Mouse (Mus musculus) thymus, postnatal 25 days (tissue): ENCODE data around the gene Ptpn11.

Experiments used
- DNase-seq: peaks from one replicate; pipeline ENCODE4 v3.0.0; 2022

Ptpn11 gene

DNA sequence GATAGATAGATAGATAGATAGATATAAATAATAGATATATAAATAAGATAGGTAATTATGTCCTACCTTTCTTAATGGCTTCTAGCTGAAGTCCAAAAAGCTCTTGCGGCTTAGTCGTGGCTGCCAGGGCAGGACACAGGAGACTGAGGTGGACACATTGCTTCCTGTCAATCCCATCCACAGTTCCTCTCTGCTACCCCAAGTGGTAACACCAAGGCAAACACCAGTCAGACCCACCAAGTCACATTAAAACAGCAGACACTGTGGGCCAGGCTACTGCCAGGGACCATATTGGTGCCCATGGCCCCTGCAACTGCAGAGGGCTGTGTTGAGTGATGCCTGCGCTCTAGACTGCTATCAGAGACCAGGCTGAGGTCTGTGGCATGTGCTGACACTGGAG lies 69.2 kb downstream of the Ptpn11 start:
- DNase-seq, result no peak

DNA sequence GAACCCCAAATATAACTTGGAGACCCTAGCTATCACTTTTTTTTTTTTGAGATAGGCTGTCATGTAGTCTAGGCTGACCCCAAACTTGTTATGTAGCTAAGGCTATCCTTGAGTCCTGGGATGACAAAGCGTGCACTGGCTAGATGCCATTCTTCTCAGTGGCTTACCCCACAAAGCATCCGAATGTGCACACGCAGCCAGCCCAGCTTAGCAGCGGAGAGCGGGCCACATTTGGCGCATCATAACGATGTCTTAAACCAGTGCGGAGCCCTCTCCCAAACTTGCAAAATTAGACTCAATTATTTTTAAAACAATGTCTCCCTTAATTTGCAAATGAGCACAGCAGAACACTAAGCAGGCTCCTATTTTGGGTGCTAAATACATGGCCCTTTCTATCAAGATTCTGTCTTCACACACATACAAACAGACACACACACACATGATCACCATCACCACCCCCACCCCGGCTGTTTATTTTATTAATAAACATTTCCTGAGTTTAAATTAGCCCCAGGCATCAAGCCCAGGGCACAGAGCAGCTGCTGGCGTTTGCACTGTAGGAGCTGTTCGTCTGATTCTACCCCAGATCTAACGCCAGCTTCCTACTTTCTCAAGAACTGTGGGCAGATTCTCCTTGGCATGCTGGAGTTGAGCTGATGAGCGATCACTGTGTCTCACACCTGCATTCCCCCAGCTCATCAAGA lies 71.7 kb downstream of the Ptpn11 start:
- DNase-seq, result no peak

DNA sequence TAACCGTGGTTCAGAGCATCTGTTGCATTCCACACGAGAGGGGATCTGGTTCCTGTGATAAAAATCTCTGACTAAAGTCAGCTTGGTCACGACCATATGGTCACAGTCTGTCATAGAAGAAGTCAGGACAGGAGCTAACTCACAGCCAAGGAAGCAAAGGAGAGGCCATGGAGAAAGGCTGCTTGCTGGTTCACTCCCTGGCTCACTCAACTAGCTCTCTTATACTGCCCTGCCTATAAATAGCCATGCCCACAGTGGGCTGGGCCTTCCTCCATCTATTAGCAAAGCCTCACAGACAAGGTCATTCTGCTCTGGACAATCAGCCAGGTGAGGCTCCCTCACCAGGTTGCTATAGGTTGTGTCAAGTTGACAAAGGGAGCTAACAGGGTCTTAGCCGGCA lies 72.9 kb downstream of the Ptpn11 start:
- DNase-seq, result no peak

DNA sequence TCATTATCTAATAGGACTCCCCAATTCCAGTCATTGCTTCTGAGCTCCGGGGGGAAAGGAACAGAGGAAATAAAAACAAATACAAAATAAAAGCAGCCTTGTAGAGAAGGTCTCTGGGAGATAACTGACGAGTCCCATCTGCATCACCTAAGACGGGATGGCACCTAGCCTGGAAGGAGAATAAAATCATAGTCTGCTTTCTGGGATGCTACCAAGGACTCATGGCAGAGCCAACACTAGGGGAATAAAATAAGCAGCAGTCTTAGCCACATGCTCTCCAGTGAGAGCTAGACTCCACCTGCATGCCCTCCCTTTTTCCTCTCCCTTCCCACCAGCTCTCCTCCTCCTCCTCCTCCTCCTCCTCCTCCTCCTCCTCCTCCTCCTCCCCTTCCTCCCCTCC lies 74.3 kb downstream of the Ptpn11 start:
- no peak for DNase-seq

DNA sequence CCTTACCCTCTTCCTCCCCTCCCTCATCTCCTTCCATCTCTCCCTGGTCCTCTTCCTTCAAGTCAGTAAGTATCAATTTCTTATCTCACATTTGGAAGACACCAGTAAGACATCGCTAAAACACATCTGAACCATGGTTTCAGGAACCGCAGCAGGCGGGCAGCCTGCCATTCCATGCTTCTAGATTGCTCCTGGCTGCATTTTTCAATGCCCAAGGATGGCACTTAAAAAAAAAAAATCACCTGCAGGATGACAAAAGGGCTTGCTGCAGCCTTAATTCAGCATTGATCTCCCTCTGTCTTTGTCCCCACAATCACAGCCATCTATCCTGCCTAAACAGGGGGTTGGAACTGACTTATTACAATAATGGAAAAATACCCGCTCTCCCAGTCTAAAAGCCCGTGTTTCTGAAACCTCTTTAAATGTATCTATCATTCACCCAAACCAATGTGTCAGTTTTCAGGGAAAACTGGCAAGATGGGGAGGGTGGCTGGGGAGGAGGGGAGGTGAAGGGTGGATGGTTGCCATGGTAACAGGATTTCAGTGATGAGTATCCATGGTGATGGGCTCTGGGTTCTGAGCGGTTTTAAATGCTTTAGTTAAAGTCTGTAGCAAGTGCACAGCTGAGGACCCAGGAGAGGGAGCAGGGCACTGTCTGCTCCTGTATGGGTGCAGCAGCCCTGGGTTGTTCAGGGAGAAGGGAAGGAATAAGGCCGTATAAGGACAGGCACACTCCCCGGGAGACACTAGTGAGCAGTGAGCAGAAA lies 75.6 kb downstream of the Ptpn11 start:
- DNase-seq, result no peak

DNA sequence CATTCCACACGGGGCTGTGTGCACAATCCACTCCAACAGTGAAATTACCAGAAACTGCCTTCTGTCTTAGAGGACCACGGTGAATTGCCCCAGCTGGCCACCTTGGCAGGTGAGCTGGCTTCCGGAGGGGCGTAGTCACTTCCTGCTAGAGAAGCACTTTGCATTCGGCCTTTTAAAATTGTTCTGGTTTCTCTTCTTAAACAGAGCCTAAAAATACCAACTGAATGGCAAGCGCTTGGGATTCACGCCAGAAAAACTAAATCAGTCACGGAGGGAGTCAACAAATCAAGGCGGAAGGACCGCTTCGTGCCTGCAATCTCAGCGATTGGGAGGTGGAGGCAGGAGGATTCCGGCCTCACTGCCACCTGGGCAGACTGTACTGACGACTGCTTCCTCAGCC lies 77.0 kb downstream of the Ptpn11 start:
- peak; percentile 14 for DNase-seq

DNA sequence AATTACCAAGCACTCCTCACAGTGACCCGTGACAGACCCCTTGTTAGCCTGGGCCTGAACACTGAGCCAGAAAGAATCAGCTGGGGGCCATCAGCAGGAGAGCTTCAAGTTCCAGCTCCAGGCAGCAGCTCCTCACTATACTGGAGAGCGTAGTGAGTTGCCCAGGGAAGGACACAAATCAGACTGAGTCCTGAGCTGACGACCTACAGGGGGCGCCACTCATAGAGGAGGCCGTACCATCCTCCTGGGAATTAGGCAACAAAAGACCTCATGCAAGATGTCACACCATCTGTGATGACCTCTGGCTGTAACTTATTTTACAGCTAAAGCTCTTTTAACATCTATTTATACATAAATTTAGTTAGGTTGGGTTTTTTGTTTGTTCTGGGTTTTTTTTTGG lies 78.8 kb downstream of the Ptpn11 start:
- no peak for DNase-seq

DNA sequence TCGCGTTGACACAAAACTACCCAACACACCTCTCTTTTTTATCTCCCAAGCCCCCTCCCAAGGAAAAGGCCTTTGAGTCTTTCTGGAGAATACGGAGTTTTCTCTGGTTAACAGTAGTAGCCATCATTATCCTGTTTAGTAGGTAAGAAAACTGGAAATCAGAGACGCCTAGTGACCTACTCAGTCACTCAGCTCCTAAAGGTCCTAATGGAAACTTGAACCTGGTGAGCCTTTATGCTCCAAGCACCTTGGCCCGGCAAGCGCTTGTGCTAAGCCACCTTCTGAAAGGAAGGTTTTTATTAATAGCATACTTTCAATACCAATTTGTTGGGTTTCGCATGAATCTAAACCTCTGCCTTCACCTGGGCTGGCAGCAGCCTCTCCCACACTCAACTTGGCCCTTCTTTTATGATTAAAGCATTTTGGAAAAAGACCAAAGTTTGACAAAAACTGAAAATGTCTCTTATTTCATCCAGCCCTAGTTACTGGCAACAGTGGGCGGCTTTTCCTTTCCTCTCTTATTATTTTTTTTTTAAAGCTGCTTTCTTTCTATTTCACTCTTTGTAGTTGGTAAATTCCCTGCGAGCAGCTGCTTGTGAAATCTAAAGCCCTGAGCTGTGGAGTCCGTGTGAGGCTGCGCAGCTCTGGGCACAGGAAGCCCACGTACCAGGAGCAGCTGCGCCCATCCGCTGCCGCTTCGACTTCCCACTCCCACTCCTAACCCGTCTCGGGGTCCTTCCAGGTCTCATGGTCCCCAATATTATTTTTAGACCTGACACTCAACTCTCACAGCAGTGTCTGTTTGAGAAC lies 79.9 kb downstream of the Ptpn11 start:
- DNase-seq, result peak; percentile 21

DNA sequence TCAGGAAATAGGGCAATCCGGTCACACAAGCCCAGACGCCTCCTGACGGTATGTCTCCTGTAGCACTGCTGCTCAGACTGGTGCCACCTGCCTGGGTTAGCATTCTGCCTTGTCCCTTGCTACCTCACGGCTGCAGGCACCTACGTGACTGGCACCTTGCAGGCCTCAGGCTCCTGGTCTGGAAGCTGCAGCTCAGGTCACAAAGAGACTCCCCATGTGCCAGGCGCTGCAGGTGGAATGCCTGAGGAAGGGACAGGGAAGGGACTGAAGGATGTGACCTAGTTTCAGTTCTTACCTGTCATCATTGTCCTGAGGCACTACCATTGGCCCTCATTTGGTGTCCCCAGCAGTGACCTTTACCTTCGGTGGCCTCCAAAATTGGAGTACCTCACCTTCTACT lies 82.0 kb downstream of the Ptpn11 start:
- no peak for DNase-seq

DNA sequence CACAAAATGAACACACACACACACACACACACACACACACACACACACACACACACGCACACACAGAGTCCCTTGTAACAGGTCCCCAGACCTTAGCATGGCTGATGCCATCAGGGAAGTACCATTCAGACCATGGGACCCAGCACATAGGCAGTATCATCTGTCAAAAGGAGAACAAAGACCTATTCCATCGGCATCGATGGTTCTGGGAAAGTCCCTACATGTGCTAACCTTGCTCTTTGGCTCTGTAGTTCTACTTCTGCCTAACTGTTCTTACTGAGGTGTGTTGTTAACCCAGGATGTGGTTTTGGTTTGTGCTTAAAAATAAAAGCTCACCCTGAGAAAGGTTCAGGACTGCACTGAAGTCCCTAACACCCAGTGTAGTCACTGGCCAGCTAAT lies 84.3 kb downstream of the Ptpn11 start:
- peak; percentile 36 for DNase-seq

DNA sequence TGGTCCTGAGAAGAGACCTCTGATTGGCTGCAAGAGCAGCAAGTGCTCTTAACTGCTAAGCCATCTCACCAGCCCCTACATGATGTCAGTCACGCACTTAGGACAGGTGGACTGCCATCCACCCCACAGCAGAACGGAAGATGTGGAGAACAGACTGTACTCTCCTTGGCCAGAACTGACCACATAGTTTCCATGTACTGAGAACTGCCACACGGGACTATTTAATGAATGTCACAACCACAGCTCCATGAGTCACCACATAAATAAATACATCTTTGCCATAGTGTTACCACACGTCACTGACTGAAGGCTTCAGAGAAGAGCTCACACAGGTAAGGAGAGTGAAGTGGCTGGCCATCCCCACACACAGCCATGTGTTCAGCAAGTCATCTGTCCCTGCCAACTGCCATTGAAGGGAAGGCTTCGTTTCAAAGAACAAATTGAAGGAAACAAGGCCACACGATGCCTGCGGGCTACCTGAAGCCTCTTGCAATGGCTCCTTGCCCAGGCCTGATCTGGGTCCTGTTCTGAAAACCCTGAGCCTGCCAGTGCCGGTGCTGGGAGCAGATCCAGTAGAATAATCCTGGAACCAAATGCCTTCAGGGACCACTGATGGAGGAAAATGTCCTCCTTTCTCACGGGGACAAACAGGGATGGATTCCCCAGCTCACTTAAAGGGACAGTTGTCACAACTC lies 90.2 kb downstream of the Ptpn11 start:
- DNase-seq, result no peak

DNA sequence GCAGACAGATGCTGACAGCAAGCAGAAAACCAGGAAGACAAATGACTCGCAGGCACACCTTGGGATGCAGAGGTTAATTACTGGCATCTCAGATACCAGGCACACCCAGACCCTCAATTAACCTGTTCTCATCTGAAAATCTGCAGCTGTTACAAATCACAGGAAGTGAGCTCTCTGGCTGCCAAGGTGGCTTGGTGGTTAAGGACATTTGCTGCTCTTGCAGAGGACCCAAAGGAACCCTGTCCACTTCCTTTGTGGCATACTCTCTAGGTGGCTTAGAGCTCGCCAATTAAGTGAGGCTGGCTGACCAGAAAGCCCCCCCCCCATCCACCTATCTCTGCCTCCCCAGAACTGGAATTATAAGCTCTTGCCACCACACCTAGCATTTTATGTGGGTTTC lies 91.1 kb downstream of the Ptpn11 start:
- DNase-seq, result no peak

DNA sequence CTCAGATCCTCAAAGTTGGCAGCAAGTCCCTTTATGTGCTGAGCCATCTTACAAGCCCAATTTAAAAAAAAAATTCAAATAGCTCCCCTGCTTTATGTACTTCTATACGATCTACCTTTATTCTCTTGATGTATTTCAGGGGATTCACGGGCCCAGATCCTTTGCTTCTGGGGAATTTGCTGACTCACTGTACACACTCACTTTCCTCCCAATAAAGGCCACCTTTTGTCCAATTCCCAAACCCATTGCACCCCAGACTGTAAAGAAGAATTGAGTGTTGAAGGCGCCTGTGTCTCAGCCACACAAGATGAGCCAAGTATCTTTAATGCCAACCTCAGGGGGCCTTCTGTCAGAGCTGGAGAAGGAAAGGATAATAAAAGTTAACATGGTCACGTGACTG lies 93.2 kb downstream of the Ptpn11 start:
- no peak for DNase-seq

DNA sequence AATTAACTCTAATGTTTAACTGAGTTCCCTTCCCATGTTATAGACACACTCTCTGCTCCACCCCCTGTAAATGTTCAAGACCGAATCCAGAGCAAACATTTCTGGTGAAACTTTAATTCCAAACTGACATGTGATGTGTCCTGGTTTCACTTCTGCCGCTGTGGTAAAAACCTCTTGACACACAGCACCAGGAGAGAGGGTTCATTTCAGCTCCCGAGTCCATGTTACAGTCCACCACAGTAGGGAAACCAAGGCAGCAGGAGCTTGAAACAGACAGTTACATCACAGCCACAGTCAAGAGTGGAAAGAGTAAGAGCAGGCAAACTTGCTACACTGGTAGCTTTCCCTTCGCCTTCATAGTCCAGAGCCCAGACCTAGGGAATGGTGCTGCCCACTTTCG lies 94.5 kb downstream of the Ptpn11 start:
- no peak for DNase-seq

DNA sequence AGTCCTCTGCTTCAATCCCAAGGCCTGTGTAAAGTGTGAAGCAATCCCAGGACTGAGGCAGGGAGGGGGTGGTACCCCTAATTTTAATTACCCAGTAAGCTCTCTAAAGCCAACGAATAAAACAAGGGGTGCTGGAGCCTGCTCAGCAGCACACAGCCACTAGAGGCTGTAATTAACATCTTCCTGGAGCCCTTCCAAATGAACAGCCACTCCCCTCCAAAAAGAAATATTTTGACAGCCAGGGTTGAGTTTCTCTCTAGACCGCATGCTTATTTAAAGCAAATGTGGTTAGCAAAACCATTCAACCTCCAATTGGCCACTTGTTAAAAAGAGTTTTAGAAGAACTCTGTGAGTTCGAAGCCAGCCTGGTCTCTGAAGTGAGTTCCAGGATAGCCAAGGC lies 97.9 kb downstream of the Ptpn11 start:
- no peak for DNase-seq

DNA sequence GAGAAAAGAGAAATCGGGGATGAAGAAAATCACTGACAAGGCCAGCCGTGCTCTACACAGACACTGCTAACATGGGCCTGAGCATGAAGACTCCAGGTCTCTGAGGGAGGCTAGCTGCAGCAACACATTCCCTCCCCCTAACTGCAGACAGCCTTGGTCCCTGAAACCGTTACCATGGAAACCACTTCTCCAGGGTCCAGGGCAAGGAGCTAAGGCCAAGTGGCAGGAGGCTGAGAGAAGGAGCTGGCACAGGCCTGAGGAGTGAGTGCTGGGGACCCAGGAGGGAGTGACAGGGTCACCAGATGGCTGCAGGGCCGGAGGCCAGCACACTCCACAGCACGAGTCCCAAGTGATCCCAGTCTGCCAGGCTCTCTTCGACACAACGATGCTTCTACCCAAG lies 101.5 kb downstream of the Ptpn11 start:
- DNase-seq, result no peak

DNA sequence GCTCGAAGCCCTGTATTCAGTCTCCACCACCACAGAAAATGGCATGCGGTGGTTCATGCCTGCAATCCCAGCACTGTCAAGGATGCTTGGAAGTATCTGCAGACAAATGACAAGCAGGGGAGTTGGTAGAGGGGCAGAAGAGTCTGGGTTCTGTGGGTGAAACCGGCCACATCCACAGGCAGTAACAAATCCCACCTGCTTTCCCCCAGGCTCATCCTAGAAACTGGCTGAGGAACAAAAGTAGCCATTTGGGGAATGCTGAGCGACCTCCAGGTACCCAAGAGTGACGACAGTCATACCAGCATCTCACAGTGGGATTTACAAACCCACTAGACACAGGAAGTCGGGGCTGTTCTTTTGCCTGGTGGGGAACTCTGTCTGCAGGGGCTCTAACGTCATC lies 103.5 kb downstream of the Ptpn11 start:
- no peak for DNase-seq

DNA sequence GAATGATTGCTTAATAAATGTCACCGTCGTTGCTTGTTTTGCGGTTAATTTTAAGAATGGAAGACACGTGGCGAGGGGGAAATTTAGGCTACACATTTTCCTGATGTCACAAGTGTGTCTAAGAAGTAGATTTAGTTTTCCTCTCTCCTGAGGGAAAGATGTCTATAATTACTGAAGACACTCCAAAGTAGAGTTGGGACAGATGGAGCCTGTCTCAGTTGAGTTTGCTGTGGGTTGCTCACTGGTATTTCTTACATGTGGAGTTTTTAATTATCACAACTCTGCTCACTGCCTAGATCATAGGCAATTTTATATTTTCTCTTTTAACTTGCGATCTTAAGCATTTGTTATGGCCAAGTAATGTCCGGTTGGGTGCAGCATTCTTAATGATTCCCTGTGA lies 108.6 kb downstream of the Ptpn11 start:
- DNase-seq, result no peak

DNA sequence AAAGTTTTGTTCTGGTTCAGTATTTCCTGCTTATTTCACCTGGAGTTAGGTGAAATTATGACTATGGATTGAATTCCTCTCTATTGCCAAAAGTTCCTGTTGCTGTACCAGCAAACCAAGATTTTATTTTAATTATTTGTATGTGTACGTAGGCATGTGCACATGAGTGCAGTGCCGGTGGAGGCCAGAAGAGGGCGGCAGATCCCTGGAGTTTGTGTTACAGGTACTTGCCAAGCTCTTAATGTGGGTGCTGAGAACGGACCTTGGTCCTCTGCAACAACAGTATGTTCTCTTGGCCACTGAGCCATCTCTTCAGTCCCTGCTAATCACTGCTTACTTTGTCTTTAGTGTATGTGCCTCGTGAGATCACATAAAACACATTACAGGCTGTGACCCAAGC lies 109.4 kb downstream of the Ptpn11 start:
- no peak for DNase-seq
